Mouse (Mus musculus) liver, postnatal 0 days (tissue): ENCODE measurements around the gene Aars2. TPM values are rescaled to one million over a fixed set of nuclear protein-coding genes. Genes with fewer than 3 reads are reported as not detected.

Experiments used
- ATAC-seq: fragments of 200-750 bp; cut with Nextera tagmentation; 2 replicates; pipeline ENCODE4 v1.8.0; 2017; ENCODE audit warnings: mild to moderate bottlenecking, moderate library complexity
- DNase-seq: peaks from one replicate; pipeline ENCODE4 v3.0.0-alpha.2; 2016
- H3K27ac ChIP-seq: fragments of 300-500 bp; sonication (generic); 2 replicates; pipeline ENCODE4 v1.5.1; 2014; ENCODE audit warnings: antibody characterized with exemption, moderate library complexity, mild to moderate bottlenecking, low read depth
- H3K27me3 ChIP-seq: fragments of 300-500 bp; sonication (generic); 2 replicates; pipeline ENCODE4 v1.6.1; 2014; ENCODE audit warnings: low read length, control low read depth, mixed read lengths; ENCODE audit not compliant: insufficient read depth
- H3K36me3 ChIP-seq: fragments of 300-500 bp; sonication (generic); replicated peaks from 2 replicates; pipeline ENCODE4 v1.6.1; 2014; ENCODE audit warnings: mild to moderate bottlenecking, control low read depth, low read length, moderate library complexity, mixed read lengths; ENCODE audit not compliant: insufficient read depth
- H3K4me1 ChIP-seq: fragments of 300-500 bp; sonication (generic); 2 replicates; pipeline ENCODE4 v1.6.1; 2014; ENCODE audit warnings: antibody characterized with exemption, mild to moderate bottlenecking, control low read depth; ENCODE audit not compliant: insufficient read depth
- H3K4me2 ChIP-seq: fragments of 300-500 bp; sonication (generic); 2 replicates; pipeline ENCODE4 v1.6.1; 2014; ENCODE audit warnings: low read depth, mild to moderate bottlenecking, low read length, moderate library complexity, mixed read lengths
- H3K4me3 ChIP-seq: fragments of 300-500 bp; sonication (generic); 2 replicates; pipeline ENCODE4 v1.5.1; 2014; ENCODE audit warnings: low read depth, low read length
- H3K9ac ChIP-seq: fragments of 300-500 bp; sonication (generic); replicated peaks from 2 replicates; pipeline ENCODE4 v1.6.1; 2014; ENCODE audit warnings: mild to moderate bottlenecking, moderate library complexity
- H3K9me3 ChIP-seq: fragments of 300-500 bp; sonication (generic); 2 replicates; pipeline ENCODE4 v1.6.1; 2016; ENCODE audit warnings: mild to moderate bottlenecking, control low read depth, low read length, mixed read lengths
- CTCF ChIP-seq: sonication (generic); IDR thresholded peaks from 2 replicates; pipeline ENCODE4 v1.5.1; 2016; ENCODE audit warnings: antibody characterized with exemption, low read depth
- EP300 ChIP-seq: IDR thresholded peaks from 2 replicates; pipeline ENCODE4 v1.6.1; 2016; ENCODE audit warnings: antibody characterized with exemption, low read depth, mild to moderate bottlenecking
- WGBS: fragments of 180-500 bp; shearing (Covaris S2); extraction: QIAGEN DNeasy Blood & Tissue Kit; methylation state at CpG from one replicate; pipeline ENCODE4 v1.1.7; 2014; ENCODE audit not compliant: insufficient replicate concordance; 5-methylcytosine and 5-hydroxymethylcytosine counted together
- polyA plus RNA-seq: library from polyadenylated mRNA; unstranded; fragments of >200 nt; fragmentation: Nextera tagmentation; extraction: Ambion mirVana; gene quantifications from 2 replicates; pipeline ENCODE4 v1.2.1, GENCODE M21; 2015

Gene Aars2
- 4.2 and 4.8 TPM in 2 replicates for polyA plus RNA-seq

DNA sequence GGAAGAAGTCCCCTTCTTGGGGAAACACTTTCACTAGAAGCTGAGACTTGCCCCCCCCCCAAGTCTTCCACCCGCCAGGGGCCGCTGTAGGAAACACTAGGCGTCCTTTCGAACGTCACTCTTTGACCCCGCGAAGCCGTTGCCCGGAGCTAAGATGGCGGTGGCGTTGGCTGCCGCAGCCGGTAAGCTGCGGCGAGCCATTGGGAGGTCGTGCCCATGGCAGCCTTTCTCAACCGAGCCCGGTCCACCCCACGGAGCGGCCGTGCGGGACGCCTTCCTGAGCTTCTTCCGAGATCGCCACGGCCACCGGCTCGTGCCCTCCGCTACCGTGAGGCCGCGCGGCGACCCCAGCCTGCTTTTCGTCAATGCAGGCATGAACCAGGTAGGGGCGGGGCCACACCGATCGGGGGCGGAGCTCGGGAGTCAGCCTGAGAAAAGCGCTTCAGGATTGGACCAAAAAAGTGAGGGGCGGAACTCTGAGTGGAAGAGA is at the start of gene Aars2:
TSS of gene Aars2 (plus strand) at position 142 of the 490 bp plus-strand sequence.
- Histone ChIP-seq H3K4me3 (peak within 1 kb of the TSS; percentile 90), H3K27me3 (no peaks in the 10 kb centered on the region), H3K36me3 (no peaks in the 10 kb centered on the region; the same call in 1 of the 2 replicates), H3K27ac (peak within 1 kb of the TSS; percentile 75), H3K9ac (peak within 1 kb of the TSS; percentile 78), H3K9me3 (no peaks in the 10 kb centered on the region), H3K4me2 (peak within 1 kb of the TSS; percentile 59), H3K4me1 (peaks cover 11% of the 10 kb centered on the region; the same call in 1 of the 2 replicates)
- ATAC-seq (peak; percentile 97), DNase-seq (peak; percentile 95)
- WGBS: 0% methylated on average over 42 of the region's 42 CpGs
- peak; percentile 95 for TF ChIP-seq CTCF
- TF ChIP-seq EP300: 0 out of 2 replicates have a peak, but pooled peaks have one; percentile 60

DNA sequence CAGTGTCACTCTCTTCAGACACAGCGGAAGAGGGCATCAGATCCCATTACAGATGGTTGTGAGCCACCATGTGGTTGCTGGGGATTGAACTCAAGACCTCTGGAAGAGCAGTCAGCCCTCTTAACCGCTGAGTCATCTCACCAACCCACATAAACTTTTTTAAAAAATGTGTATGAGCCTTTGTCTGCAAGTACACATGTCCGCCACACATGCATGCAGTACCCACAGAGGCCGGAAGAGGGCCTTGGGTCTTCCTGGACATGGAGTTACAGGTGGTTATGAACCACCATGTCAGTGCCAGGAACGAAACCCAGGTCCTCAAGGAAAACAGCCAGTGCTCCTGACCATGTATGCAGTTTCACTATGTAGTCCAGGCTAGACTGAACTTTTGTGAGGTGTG is 49.2 kb upstream of the Aars2 start:
- Histone ChIP-seq H3K36me3 (no peaks in the 10 kb centered on the region), H3K4me1 (no peaks in the 10 kb centered on the region), H3K27me3 (no peaks in the 10 kb centered on the region), H3K27ac (no peak overlapping the region), H3K9me3 (no peaks in the 10 kb centered on the region), H3K4me2 (no peak overlapping the region), H3K9ac (no peak overlapping the region), H3K4me3 (no peak overlapping the region)
- DNase-seq: no peak
- no peak for ATAC-seq
- WGBS: 82% methylated on average over 5 of the region's 5 CpGs
- peak; percentile 46 for TF ChIP-seq CTCF
- TF ChIP-seq EP300: no peak

DNA sequence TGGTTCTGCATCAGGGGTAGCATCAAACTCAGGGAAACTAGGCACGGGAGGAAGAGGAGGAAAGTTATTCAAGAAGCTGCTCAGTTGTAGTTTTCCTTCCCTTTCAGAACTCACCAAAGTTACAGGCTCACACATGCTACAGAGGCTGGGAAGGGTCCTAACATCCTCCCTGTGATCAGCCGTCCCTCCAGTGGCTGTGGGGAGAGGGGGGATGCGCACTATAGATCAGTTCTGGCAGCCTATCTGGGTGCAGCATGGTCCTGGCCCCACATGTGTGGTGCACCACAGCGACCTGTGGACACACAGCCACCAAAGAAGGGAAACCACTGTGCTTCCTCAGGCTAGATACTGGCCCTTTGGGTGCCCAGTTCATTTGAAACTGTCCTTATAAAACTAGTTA is 48.1 kb upstream of the Aars2 start:
- H3K27ac ChIP-seq: no peak overlapping the region
- H3K4me1 ChIP-seq: no peaks in the 10 kb centered on the region
- H3K36me3 ChIP-seq: no peaks in the 10 kb centered on the region
- H3K9ac ChIP-seq: no peak overlapping the region
- WGBS: 63% methylated on average over 4 of the region's 4 CpGs
- no peaks in the 10 kb centered on the region for H3K9me3 ChIP-seq
- H3K4me3 ChIP-seq: no peak overlapping the region
- DNase-seq: no peak
- no peaks in the 10 kb centered on the region for H3K27me3 ChIP-seq
- no peak for ATAC-seq
- TF ChIP-seq CTCF (no peak), EP300 (no peak)
- H3K4me2 ChIP-seq: no peak overlapping the region

DNA sequence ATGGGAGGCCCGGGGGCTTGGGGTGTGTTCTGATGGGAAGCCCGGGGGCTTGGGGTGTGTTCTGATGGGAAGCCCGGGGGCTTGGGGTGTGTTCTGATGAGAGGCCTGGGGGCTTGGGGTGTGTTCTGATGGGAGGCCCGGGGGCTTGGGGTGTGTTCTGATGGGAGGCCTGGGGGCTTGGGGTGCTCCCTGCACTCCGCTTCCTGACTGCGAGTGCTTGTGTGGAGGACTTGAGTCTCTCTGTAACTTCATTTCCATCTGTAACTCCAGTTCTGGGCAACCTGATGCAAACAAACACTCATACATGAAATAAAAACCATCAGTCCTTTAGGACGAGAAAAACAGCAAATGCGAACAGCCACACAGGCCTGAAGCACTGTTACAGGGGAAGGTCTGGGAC is 47.6 kb upstream of the Aars2 start:
- H3K9ac ChIP-seq: no peak overlapping the region
- no peak overlapping the region for H3K4me3 ChIP-seq
- no peak overlapping the region for H3K4me2 ChIP-seq
- H3K36me3 ChIP-seq: no peaks in the 10 kb centered on the region
- no peak overlapping the region for H3K27ac ChIP-seq
- DNase-seq (no peak), ATAC-seq (no peak)
- no peak for TF ChIP-seq CTCF
- TF ChIP-seq EP300: no peak
- WGBS: 87% methylated on average over 8 of the region's 8 CpGs
- H3K9me3 ChIP-seq: no peaks in the 10 kb centered on the region
- H3K27me3 ChIP-seq: no peaks in the 10 kb centered on the region
- H3K4me1 ChIP-seq: no peaks in the 10 kb centered on the region

DNA sequence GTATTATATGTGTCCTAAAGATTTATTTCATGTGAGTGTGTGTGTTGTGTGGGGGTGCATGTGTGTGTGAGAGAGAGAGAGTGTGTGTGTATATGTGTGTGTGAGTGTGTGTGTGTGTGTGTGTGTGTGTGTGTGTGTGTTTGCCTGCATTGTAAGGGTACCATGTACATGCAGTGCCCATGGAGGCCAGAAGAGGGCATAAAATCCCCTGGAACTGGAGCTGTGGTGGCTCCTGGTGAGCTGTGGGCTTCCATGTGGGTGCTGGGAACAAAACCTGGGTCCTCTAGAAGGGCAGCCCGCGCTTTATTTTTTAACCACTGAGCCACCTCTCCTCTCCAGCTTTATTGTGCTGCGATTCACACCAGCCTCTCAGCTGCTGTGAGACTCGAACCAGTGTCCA is 44.1 kb upstream of the Aars2 start:
- Histone ChIP-seq H3K36me3 (no peaks in the 10 kb centered on the region), H3K9ac (no peak overlapping the region), H3K4me2 (no peak overlapping the region), H3K4me3 (no peak overlapping the region), H3K27ac (no peak overlapping the region), H3K9me3 (peaks cover 2% of the 10 kb centered on the region), H3K27me3 (no peaks in the 10 kb centered on the region), H3K4me1 (no peaks in the 10 kb centered on the region)
- 86% methylated on average over 4 of the region's 4 CpGs for WGBS
- TF ChIP-seq CTCF (no peak), EP300 (no peak)
- DNase-seq (no peak), ATAC-seq (no peak)

DNA sequence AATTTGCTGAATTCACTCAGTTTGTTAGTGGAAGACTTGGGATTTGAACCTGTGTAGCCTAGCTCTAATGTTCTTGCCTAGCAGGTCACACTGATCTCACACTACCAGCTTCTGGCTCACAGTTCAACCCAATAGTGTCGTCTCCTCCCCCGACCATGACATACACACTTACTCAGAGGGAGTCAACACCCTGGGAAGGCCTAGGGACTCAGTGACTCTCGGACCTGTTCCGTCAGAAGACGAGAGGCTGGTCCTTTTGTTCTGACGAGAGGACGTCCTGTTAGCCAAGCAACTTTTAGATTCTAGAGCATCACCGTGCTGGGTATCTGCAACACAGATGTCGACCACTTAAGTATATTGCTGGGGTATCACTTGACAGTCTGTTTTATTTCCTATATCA is 42.4 kb upstream of the Aars2 start:
- Histone ChIP-seq H3K9me3 (peaks cover 2% of the 10 kb centered on the region), H3K27me3 (no peaks in the 10 kb centered on the region), H3K4me1 (no peaks in the 10 kb centered on the region), H3K4me2 (no peak overlapping the region), H3K9ac (no peak overlapping the region), H3K4me3 (no peak overlapping the region), H3K36me3 (no peaks in the 10 kb centered on the region), H3K27ac (no peak overlapping the region)
- DNase-seq (no peak), ATAC-seq (no peak)
- TF ChIP-seq EP300 (no peak), CTCF (no peak)
- WGBS: 81% methylated on average over 9 of the region's 9 CpGs

DNA sequence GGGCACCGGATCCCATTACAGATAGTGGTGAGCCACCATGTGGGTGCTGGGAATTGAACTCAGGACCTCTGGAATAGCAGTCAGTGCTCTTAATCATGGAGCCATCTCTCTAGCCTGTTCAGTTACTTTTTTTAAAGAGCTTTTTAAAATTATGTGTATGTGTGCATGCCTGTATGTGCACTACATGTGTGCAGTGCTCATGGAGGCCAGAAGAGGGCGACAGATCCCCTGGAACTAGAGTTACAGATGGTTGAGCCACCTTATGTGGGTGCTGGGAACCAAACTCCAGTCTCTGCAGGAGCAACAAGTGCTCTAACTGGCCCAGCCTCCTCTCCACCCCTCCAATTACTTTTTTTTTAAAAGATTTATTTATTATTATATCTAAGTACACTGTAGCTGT is 39.9 kb upstream of the Aars2 start:
- no peaks in the 10 kb centered on the region for H3K27me3 ChIP-seq
- H3K27ac ChIP-seq: no peak overlapping the region
- H3K4me2 ChIP-seq: no peak overlapping the region
- ATAC-seq (no peak), DNase-seq (no peak)
- H3K36me3 ChIP-seq: no peaks in the 10 kb centered on the region
- H3K4me1 ChIP-seq: no peaks in the 10 kb centered on the region
- H3K4me3 ChIP-seq: no peak overlapping the region
- peaks cover 2% of the 10 kb centered on the region for H3K9me3 ChIP-seq
- TF ChIP-seq EP300 (no peak), CTCF (peak; percentile 20; the same call in 1 of the 2 replicates)
- no peak overlapping the region for H3K9ac ChIP-seq
- 51% methylated on average over 2 of the region's 2 CpGs for WGBS
